Mouse (Mus musculus) neural tube, embryonic 13.5 days (tissue): ENCODE results near the gene Hs3st3b1. TPM values are rescaled to one million over a fixed set of nuclear protein-coding genes. Genes with fewer than 3 reads are reported as not detected.
A peak's percentile ranks its signal among the peaks of the same experiment; 100 is the strongest.

Source experiments
- ATAC-seq: fragments of 200-750 bp; cut with Nextera tagmentation; 2 replicates; pipeline ENCODE4 v1.8.0; 2017; ENCODE audit warnings: low read depth, mild to moderate bottlenecking, moderate TSS enrichment, moderate library complexity
- H3K27ac ChIP-seq: fragments of 300-500 bp; sonication (generic); replicated peaks from 2 replicates; pipeline ENCODE4 v1.5.1; 2015; ENCODE audit warnings: moderate library complexity, mild to moderate bottlenecking, inconsistent platforms
- H3K27me3 ChIP-seq: fragments of 300-500 bp; sonication (generic); 2 replicates; pipeline ENCODE4 v1.6.1; 2015; ENCODE audit warnings: mild to moderate bottlenecking, inconsistent platforms
- H3K36me3 ChIP-seq: fragments of 300-500 bp; sonication (generic); 2 replicates; pipeline ENCODE4 v1.6.1; 2015; ENCODE audit warnings: mild to moderate bottlenecking, inconsistent platforms
- H3K4me1 ChIP-seq: fragments of 300-500 bp; sonication (generic); replicated peaks from 2 replicates; pipeline ENCODE4 v1.6.1; 2015; ENCODE audit warnings: inconsistent platforms
- H3K4me2 ChIP-seq: fragments of 300-500 bp; sonication (generic); 2 replicates; pipeline ENCODE4 v1.6.1; 2015; ENCODE audit warnings: inconsistent platforms, mild to moderate bottlenecking, moderate library complexity
- H3K4me3 ChIP-seq: fragments of 300-500 bp; sonication (generic); 2 replicates; pipeline ENCODE4 v1.5.1; 2015; ENCODE audit warnings: mild to moderate bottlenecking, inconsistent platforms
- H3K9ac ChIP-seq: fragments of 300-500 bp; sonication (generic); 2 replicates; pipeline ENCODE4 v1.6.1; 2015; ENCODE audit warnings: moderate library complexity, mild to moderate bottlenecking, inconsistent platforms
- H3K9me3 ChIP-seq: fragments of 300-500 bp; sonication (generic); 2 replicates; pipeline ENCODE4 v1.6.1; 2016; ENCODE audit warnings: inconsistent platforms
- WGBS: fragments of 180-500 bp; shearing (Covaris S2); methylation state at CpG from one replicate; pipeline ENCODE4 v1.1.7; 2015; 5-methylcytosine and 5-hydroxymethylcytosine counted together
- polyA plus RNA-seq: library from polyadenylated mRNA; unstranded; fragments of >200 nt; fragmentation: Nextera tagmentation; extraction: Ambion mirVana; gene quantifications from 2 replicates; pipeline ENCODE4 v1.2.1, GENCODE M21; 2015

Gene Hs3st3b1
- polyA plus RNA-seq, 1 experiment from 2014 or later: 7.3 TPM

DNA sequence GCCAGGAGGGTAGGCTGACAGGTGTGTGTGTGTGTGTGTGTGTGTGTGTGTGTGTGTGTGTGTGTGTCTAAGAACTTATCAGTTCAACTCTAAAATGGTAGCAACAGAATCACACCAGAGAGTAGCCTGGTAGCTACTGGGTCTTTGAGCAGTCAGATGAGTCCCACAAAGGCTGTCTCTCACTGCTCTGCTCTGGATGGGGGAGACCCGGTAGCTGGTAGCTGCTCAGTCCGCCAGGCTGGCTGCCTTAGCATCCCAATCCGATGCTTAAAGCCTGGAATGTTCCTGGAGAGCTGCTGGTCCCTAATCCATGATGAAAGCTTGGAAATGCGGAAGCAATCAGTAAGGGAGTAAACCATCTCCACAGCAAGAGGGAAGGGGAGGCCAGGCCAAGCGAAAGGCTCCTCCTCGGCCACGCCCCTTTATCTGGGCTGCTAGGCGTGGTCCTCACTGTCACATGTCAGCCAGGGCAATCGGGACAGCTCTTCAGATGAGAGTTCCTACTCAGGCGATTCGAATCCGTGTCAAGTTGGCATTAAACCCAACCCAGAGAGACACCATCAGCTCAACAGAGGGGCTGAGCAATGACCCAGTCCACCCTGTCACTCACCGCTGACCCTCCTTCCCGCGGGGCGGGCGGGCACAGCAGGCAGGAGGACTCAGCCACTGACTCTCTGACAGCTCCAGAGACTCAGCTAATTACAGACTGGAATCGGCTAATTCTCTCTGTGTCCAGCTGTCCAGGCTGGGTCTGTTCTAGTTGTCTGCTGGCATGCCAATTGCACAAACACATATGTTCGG, 29.9 kb upstream of the Hs3st3b1 start:
- Histone ChIP-seq H3K4me3 (peak overlapping the region; percentile 21), H3K9ac (peak overlapping the region; percentile 44; the same call in 1 of the 2 replicates), H3K9me3 (no peaks in the 10 kb centered on the region), H3K36me3 (no peaks in the 10 kb centered on the region), H3K4me2 (peak overlapping the region; percentile 51), H3K4me1 (peaks cover 37% of the 10 kb centered on the region), H3K27me3 (0 out of 2 replicates have a peak, but pooled peaks cover 3% of the 10 kb centered on the region), H3K27ac (no peak overlapping the region)
- ATAC-seq: peak; percentile 57
- 5% methylated on average over 19 of the region's 19 CpGs for WGBS

DNA sequence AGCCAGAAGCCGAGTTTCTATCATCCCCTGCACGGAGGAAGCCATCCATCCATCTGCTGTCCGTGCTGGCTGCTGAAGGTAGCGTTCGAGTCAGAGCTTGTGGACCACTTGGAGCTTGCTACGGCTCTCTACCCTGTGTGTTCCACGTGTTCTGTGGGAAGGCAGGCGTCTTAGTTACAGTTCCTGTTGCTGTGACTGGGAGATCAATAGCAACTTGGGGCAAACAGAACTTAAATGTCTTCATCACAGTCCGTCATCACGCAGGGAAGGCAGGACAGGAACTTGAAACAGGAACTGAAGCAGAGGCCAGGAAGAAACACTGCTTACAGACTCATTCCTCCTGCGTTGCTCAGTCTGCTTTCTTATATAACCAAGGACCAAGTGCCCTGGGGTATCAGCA, 26.3 kb upstream of the Hs3st3b1 start:
- Histone ChIP-seq H3K27ac (no peak overlapping the region), H3K27me3 (peaks cover 3% of the 10 kb centered on the region; the same call in 1 of the 2 replicates), H3K4me2 (no peak overlapping the region), H3K36me3 (no peaks in the 10 kb centered on the region), H3K4me3 (no peak overlapping the region), H3K9me3 (no peaks in the 10 kb centered on the region), H3K9ac (no peak overlapping the region), H3K4me1 (peaks cover 20% of the 10 kb centered on the region)
- WGBS: 86% methylated on average over 11 of the region's 11 CpGs
- ATAC-seq: no peak

DNA sequence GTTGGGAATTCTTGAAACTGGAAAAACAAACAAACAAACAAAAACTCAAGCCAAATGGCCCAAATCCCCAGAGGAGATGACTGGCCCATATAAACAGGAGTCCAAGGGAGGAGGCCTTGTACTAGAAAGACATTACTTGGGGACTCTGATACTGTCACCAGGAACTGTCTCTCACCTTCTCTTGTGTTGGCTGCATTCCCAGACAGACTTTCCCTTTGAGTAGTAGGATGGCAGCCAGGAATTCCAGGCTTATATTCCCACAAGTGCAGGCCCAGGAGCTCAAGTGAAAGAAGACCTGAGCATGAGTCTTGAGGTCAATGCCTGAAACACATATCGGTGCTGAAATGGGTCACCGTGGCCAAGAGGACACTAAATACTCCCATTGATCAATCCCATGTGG, 24.9 kb upstream of the Hs3st3b1 start:
- Histone ChIP-seq H3K36me3 (no peaks in the 10 kb centered on the region), H3K9me3 (no peaks in the 10 kb centered on the region), H3K9ac (no peak overlapping the region), H3K4me1 (peaks cover 6% of the 10 kb centered on the region), H3K4me2 (no peak overlapping the region), H3K4me3 (no peak overlapping the region), H3K27me3 (peaks cover 3% of the 10 kb centered on the region; the same call in 1 of the 2 replicates), H3K27ac (no peak overlapping the region)
- ATAC-seq: no peak
- 97% methylated on average over 2 of the region's 2 CpGs for WGBS

DNA sequence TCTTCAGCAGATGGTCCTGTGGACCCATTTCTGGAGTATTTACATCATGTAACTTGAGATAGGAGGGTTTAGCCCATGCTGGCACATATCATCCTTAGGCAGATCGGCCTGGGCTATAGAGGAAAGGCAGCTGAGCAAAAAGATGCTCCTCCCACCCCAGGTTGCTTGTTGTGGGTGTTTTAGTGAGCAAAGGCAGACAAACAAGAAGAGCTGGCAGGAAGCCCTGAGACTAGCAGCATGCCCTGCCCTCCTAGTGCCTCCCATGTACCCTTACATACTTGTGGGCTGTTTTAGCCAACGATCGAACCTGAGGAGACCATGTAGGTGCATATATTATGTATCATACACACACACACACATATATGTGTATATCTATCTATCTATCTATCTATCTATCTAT, 21.9 kb upstream of the Hs3st3b1 start:
- Histone ChIP-seq H3K9me3 (no peaks in the 10 kb centered on the region), H3K4me2 (no peak overlapping the region), H3K9ac (no peak overlapping the region), H3K4me1 (no peaks in the 10 kb centered on the region), H3K4me3 (no peak overlapping the region), H3K27me3 (peaks cover 3% of the 10 kb centered on the region; the same call in 1 of the 2 replicates), H3K27ac (no peak overlapping the region), H3K36me3 (no peaks in the 10 kb centered on the region)
- no peak for ATAC-seq
- WGBS: 93% methylated on average over 3 of the region's 3 CpGs

DNA sequence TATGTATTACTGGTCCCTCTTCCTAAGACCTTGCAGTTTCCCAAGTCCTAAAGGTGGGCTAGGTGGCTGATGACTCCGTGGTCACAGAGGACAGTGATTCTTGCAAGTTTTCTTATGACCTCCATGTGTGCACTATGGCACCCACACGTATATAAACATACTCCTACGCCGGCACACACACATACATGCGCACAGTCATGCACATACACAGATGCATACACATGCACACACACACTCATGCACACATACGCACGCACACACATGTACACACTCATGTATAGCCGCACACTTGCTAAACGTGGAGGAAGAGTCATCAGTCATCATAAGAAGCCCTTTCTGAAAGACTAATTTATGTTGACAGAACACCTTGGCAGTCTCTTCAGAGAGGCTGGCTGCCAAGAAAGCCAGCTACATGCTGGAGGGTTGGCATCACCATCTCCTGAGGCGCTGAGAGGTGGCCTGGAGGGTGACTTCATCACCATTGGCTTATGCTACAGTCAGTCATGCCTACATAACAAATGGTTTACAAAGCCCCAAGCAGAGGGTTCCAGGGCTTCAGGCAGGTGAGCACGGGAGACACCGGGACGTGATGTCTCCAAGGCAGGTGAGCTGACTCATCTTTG, 21.3 kb upstream of the Hs3st3b1 start:
- H3K27ac ChIP-seq: no peak overlapping the region
- H3K4me1 ChIP-seq: no peaks in the 10 kb centered on the region
- H3K4me3 ChIP-seq: no peak overlapping the region
- no peak for ATAC-seq
- 95% methylated on average over 13 of the region's 13 CpGs for WGBS
- H3K36me3 ChIP-seq: no peaks in the 10 kb centered on the region
- H3K27me3 ChIP-seq: peaks cover 7% of the 10 kb centered on the region; the same call in 1 of the 2 replicates
- H3K9me3 ChIP-seq: no peaks in the 10 kb centered on the region
- H3K4me2 ChIP-seq: no peak overlapping the region
- H3K9ac ChIP-seq: no peak overlapping the region

DNA sequence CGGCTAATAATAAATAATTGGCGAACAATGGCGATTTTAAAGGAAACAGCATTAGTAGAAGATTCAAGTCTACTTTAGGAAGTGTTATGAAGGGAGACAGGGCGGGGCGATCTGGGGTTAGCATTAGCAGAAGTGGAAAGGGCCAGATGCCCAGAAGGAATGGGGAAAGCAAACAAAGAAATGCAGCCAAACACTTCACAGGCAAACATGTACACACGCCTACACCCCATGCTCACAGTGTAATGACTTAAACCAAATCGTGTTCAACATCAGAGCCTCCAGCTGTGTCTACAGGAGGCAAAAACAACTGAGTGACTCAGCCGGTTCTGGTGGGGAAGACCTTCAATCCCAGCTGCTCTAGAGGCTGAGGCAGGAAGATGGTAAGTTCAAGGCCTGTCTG, 20.1 kb upstream of the Hs3st3b1 start:
- Histone ChIP-seq H3K4me2 (no peak overlapping the region), H3K27me3 (peaks cover 7% of the 10 kb centered on the region; the same call in 1 of the 2 replicates), H3K9me3 (no peaks in the 10 kb centered on the region), H3K4me1 (no peaks in the 10 kb centered on the region), H3K4me3 (no peak overlapping the region), H3K9ac (no peak overlapping the region), H3K36me3 (no peaks in the 10 kb centered on the region), H3K27ac (no peak overlapping the region)
- no peak for ATAC-seq
- 81% methylated on average over 8 of the region's 8 CpGs for WGBS

DNA sequence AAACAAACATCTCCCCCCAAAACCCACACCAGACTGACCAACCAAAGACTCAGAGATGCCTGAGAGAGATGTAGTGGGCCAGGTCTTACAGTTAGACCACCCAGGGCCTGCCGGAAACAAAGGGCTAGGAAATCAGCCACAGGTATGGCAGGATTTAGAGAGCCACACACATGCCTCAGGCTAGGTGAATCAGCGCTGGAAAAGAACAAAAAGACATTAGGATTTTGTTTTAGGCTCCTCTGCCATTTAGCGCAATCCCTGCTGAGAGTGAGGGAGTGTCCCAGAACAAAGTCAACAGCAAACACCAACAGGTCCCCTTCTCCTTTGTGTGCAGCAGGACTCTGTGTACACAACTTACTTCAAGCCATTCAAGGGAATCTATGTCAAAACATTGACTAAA, 14.6 kb upstream of the Hs3st3b1 start:
- Histone ChIP-seq H3K27me3 (peaks cover 23% of the 10 kb centered on the region), H3K9ac (no peak overlapping the region), H3K36me3 (no peaks in the 10 kb centered on the region), H3K27ac (no peak overlapping the region), H3K4me1 (no peaks in the 10 kb centered on the region), H3K9me3 (no peaks in the 10 kb centered on the region), H3K4me2 (no peak overlapping the region), H3K4me3 (no peak overlapping the region)
- ATAC-seq: no peak
- WGBS: 38% methylated on average over 3 of the region's 3 CpGs

DNA sequence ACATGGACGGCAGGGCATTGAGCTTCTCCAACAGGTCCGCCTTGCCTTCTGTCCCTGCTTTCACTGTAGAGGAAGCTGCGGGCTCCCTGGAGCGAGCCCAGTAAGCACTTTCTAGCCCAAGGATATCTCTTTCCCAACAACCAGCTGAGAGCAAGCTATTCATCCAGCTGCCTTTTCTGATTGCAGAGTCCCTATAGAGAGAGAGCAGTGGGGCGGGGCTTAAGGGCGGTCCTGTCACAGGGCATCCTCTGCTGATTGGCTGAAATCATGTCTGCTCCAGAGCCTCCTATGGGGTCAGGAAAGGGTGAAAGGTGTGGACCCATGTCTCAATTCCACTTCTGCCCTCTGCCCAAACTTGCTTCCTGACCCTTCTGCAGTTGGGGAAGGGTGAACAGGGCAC, 4.8 kb upstream of the Hs3st3b1 start:
- Histone ChIP-seq H3K9me3 (no peaks in the 10 kb centered on the region), H3K4me3 (no peak overlapping the region), H3K27me3 (peaks cover 48% of the 10 kb centered on the region), H3K4me1 (peaks cover 29% of the 10 kb centered on the region), H3K36me3 (no peaks in the 10 kb centered on the region), H3K27ac (no peak overlapping the region), H3K4me2 (no peak overlapping the region), H3K9ac (no peak overlapping the region)
- no peak for ATAC-seq
- 83% methylated on average over 6 of the region's 6 CpGs for WGBS

DNA sequence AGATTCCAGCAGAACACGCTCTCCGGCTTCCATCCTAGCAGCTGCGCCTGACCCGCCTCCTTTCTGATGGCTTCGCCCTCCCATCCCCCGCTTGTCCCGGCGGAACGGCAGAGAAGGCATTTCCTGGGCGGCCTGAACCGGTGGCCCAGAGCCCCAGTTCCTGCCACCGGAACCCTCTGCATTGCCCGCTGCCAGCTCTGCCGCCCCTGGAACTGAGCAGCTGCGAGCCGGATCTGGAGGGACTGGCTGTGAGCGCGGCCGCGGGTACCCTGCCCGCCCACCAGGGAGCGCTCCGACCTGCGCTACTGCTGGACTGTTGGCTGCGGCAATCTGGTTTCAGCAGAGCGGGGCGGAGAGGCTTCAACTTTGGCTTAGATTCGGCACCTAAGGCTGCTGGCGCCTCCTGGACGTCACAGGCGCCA, 3.1 kb upstream of the Hs3st3b1 start:
- 0% methylated on average over 31 of the region's 31 CpGs for WGBS

DNA sequence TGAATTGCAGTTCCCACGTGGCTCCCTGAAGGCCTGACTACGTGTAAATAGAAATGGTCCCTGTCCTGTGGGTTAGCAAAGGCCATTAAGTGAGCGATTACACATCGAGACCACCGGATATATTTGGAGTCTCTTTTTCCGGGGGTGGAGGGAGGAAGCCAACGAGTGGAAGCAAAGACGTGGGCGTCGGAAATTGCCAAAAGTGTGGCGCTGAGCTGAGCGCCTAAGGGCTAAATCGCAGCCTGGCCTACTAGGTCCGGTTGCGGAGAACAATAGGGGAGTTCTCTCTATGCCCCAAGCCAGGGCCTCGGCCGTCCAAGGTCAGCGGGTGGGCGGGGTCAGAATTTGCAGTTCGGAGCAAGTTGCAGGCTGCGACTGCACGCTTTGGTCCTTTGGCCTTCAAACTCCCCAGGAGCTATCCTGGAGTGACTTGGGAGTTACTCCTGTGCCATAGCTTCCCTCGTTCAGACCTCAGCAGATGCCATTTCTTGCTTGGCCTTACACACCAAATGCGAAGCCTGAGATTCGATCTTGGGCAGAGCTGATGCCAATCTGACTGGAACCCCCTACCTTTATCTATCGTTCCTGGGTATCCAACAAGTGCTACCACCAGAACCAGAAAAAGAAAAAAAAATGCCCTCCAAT, 2.3 kb upstream of the Hs3st3b1 start:
- peak overlapping the region; percentile 89 for H3K4me2 ChIP-seq
- H3K9ac ChIP-seq: no peak overlapping the region
- H3K4me1 ChIP-seq: peaks cover 50% of the 10 kb centered on the region
- H3K27ac ChIP-seq: no peak overlapping the region
- ATAC-seq: no peak
- H3K36me3 ChIP-seq: no peaks in the 10 kb centered on the region
- 6% methylated on average over 26 of the region's 26 CpGs for WGBS
- no peak overlapping the region for H3K4me3 ChIP-seq
- peaks cover 48% of the 10 kb centered on the region for H3K27me3 ChIP-seq
- no peaks in the 10 kb centered on the region for H3K9me3 ChIP-seq

More for the DNA sequence above, 3.1 kb upstream of the Hs3st3b1 start:
- no peak overlapping the region for H3K27ac ChIP-seq
- peaks cover 48% of the 10 kb centered on the region for H3K27me3 ChIP-seq
- no peak for ATAC-seq
- H3K4me1 ChIP-seq: peaks cover 42% of the 10 kb centered on the region
- H3K4me2 ChIP-seq: peak overlapping the region; percentile 53
- no peak overlapping the region for H3K9ac ChIP-seq
- H3K4me3 ChIP-seq: peak overlapping the region; percentile 30
- H3K36me3 ChIP-seq: no peaks in the 10 kb centered on the region
- no peaks in the 10 kb centered on the region for H3K9me3 ChIP-seq

DNA sequence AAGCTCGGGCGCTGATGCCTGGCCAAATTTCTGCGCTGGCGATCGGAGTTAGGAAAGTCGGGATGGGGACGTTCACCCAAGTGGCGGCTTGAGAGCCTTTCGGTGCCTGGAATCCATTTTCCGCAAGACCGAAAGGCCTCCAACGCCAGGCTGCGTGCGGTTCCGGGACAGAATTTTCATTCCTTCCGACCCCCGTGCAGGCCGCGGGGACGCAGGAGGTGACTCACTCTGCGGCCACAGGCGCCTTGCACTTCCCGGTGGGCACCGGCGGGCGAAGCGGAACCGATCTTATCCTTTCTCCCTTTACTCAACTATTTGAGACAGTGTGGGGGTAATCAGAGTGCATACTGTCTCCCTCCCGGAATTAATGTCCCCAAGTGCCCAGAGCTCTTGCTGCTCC, 1.3 kb upstream of the Hs3st3b1 start:
- ATAC-seq: no peak
- Histone ChIP-seq H3K27me3 (peaks cover 53% of the 10 kb centered on the region), H3K9me3 (no peaks in the 10 kb centered on the region), H3K4me1 (peaks cover 60% of the 10 kb centered on the region), H3K4me3 (peak overlapping the region; percentile 37), H3K27ac (no peak overlapping the region), H3K9ac (peak overlapping the region; percentile 53), H3K4me2 (peak overlapping the region; percentile 89), H3K36me3 (no peaks in the 10 kb centered on the region)
- WGBS: under 1% methylated on average over 29 of the region's 29 CpGs
